Mouse (Mus musculus) cerebellum, postnatal 14 days (tissue): ENCODE measurements around the gene Olfr455.

Source experiments
- DNase-seq, 2 experiments: peaks; one replicate each; pipeline ENCODE4 v3.0.0; 2021; ENCODE audit warnings: mixed read lengths in 2 of 2

The Olfr455 gene

DNA sequence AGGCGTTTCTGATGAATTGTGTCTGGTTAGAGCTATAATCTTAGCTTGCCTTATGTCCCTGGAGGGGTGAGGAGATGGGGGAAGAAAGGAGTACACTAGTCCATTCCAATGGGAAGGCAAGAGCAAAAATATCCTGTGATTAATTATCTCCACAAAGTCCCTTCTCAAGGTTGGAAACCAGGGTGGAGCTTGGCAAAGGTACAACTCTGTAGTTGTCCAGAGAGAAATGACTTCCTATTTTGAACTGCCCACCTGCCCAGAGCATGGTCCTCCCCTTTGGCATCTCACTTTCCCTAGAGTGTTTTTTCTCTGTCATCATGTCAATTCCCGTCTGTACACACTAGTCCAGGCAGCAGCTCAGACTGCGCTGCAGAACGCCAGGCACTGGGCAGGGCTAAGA is at the start of gene Olfr455:
Gene Olfr455 (minus strand): TSS at position 127 of the 400 bp plus-strand sequence.
- DNase-seq: no peak

DNA sequence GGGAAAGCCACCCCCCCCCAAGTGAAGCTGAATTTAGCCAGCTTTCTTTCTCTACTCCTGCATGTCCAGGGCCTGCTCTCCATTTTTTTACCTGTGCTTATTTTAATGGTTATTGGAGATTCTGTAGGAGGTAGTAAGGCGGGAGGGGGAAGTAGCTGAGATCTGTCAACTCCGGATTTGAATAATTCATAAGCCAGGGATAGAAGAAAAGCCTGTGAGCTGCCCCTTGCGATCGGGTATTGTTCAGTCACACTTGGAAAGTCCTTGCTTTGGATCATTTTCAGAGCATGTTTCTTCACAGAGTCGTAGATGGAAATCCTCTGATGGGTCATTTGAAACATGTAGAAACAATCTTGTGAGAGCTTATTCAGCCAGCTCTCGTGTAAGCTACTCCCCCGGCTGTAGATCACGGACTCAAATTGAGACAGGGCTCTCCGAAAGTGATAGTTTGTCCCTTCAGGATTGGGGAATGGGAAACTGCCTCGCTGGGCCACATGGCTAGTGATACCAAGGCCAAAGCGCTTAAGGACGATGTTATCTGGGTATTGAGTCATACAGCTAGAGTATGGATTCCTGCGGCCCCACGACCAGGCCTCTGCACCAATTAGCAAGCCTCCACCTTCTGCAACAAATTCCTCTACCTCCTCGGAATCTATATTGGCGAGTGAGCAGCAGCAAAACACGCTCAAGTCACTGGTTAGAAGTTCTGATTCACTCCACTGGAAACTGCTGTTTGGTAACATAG is 45.9 kb upstream of the Olfr455 start:
- DNase-seq: no peak

DNA sequence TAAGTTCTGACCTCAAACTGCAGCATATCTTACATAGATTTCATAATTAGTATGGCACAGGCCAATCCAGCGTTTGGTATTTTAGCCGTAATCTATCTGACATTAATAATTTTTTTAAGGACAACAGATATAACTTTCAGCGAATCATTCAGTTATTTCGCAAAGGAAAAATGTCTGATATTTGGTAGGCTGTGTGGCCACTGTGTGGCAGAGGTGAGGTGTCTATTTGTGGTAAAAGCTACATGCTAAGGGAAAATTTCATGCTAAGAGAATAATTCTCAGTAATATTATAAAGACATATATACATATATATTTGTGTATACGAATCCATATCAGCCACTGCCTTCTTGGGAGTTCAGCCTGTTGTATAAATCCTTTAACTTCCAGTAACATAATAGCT is 39.2 kb upstream of the Olfr455 start:
- no peak for DNase-seq

DNA sequence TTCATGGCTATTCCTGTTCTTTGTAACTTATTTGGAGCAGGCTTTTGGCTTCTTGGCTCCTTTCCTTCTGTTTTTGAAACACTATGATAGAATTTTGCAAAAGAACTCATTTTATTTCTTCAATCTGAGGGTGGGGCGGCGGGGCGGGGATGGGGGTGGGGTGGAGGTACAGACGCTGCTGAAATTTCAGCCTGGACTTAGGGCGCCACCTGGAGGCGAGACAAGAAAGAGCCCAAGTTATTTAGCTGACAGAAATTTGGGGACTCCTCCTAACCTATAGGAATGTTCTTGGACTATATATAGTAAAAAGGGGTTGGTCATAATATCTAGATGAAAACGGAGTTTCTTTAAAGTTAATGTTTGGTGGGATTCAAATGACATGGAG is 36.1 kb upstream of the Olfr455 start:
- peak; percentile 74 to 81 for DNase-seq

DNA sequence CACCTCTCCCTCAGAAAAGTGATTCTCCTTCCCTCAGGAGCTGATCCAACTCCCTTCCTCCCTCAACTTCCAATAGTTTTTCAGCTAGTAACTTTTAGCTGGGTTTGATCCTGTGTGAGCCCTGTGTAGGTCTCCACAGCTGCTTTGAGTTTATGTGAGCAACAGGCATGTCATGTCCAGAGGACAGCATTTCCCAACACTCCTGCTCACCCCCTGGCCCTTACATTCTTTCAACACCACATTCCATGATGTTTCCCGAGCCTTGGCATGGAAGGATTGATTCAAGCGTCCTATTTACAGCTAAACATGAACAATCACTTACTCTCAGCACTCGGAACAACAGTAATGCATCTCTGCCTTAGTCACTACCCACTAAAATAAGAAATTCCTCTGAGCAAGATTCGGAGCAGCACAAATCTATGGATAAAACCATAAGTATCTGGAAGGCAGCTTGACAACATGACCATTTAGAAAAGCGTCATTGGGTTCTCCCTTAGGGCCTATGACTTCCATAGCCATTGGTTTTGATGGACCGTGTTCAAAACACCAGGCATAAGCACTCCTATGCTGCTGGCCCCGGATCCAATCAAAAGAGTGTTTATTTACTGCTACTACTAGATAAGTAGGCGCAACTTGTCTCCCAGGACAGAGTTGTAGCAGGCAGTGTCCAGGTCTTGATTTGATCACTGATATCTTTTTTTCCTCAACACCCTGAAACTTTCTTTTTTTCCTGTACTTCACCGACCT is 35.5 kb upstream of the Olfr455 start:
- peak in 1 of 2 experiments; percentile 1 for DNase-seq

DNA sequence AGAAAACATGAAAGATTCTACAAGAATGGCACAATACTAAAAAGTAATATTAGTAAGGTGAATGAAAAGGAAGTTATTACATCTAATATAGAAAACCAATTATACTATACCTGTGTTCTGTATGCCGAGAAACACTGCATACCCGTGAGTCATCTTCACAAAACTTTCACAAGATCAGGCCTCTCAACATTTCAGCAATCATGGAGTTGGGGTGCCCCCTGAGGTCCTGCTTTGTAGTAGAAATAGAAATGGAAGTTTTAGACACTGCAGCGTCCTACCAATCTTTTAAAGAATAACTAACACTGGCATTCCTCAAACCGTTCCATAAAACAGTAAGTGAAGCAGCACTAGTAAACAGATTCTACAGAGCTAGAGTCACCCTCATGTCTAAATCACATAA is 31.3 kb upstream of the Olfr455 start:
- DNase-seq: no peak

DNA sequence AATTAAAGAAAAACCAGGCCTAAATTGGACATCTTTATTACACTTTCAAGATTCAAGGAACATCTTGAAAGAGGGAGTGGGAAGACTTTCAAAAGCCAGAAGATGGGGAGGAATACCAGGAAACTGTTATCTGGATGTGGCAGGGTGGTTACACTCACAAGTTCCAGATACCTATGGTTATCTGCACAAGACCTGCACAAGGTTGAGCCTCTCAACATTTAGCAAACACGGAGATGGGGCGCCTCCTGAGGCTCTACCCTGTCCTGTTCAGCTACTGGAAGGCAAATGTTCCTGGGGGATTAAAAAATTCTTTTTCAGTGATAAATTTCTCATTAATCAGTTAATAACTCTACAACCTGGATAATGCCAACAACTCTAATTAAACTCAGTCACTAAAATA is 30.0 kb upstream of the Olfr455 start:
- DNase-seq: no peak

DNA sequence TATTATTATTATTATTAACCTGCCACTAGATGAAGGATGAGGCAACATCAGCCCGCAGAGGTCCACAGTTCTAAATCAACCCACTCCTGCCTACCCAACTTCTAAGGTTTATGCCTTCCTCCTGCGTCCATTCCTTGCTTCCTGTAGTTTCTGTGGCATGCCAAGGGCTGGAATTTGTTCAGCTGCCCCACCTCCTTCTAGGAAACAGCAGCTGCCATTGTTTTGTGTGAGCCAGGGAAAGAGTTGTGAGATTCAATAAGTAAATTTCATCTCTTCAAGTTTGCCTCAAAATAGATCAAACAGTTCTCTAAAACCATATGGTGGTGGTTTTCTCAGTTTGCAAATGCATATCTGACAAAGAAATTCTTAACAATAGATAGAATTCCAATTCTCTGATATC is 20.8 kb upstream of the Olfr455 start:
- no peak for DNase-seq

DNA sequence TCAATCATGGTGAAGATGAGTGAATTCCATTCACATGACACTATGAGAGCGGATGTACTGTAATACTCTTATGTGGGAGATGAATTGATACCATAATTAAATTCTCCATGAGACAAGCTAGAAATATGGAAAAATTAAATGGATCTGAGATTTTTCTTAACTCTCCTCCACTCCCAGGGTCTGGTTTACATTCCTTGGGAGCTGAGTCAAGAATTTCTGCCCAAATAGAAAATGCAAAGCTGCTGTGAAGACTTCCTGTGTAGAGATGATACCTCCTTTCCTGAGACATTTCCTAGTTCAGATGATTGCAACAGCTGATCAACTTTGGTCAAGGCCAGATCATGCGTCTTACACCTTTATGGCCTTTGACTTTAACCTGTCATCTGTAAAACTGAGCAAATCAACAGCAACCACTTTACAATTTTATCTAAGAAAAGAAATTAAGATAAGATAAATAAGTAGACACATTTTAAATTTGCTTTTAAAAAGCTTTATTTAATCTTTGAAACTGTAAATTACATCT is 18.8 kb upstream of the Olfr455 start:
- no peak for DNase-seq

DNA sequence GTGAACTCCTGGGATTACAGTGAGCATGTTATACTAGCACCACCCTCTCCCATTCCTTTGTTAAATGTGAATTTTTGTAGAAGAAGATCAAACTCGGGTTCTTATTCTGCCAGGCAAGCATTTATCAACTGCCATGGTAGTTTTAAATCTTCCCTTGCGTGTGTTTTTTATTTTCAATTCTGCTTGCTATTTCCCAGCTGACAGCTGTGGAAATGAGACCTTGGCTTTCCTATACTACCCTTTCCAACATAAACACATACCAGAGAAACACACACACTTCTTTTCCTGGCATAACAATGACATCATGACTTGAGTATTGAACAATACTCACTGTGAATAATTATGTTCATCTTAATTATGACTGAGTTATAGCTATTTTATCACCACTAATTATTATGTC is 14.9 kb upstream of the Olfr455 start:
- no peak for DNase-seq

DNA sequence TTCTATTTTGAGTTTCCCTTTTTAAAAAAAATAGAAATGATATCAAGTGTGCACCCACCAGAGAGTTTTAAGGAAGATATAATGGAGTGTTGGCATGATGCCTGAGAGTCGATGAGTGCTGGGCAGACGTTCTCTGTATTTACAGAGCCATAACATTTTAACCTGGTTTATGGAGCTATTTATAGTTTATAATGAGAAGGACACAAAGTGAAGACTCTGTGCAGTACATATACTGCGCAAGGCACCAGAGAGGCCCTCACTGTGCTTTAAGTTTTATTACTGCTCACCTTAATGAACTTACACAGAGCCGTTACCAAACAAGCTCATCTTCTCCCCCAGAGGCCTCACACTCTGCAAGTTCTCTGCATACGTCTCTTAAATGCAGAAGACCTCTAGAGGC is 13.5 kb upstream of the Olfr455 start:
- DNase-seq: no peak

DNA sequence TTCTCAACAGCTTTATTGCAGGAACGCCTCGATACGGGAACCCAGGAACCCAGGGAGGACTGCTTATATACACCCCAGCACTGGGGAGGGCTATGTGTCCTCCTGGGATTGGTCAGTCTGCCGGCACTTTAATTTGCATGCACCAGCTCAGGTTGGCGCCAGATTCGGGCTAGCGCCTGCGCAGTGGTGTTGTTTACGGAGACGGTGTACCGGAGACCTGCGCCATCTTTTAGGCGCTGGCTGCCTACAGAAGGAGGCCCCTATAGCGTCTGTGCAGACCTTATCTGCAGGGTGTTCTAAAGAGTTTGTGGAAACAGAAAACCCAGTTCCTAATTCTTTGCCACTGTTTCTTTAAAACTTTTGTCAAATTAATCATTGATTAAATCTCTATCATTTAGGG is 11.3 kb upstream of the Olfr455 start:
- no peak for DNase-seq

DNA sequence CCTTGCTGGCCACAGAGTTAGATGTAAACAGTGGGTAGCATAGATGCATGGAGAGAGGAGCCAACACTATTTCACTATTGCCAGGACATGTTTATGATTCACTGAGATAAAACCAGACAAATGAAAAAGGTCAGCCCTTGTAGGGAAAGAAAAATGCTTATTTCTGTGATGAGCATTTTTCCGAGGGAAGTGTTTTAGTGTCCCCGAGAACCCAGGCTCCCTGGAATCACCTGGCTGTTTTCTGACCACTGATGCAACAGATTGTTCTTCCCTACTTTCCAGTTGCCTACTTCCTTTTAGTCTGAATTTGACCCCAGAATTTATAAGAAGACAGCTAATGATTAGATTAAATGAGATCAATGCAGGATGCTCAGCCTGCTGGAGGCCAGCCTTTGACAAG is 1.2 kb downstream of the Olfr455 start:
- no peak for DNase-seq

DNA sequence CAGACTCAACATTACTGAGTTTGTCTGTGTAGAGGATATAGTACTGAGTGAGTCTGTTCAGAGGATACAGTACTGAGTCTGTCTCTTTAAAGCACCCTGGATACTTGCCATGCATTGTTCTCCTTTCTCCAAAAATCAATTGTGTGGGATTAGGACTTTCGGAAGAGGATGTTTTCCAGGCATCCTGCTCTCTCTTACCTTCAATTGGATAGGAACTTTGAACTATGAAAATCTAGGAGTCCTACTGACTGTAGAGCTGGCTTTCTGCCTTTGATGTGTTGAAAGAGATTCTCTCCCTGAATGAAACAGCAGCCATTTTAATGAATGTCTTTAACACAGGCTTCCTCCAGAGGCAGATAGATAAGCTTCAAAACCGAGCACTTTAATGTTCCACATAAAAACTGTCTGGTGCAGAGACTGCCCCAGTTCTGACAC is 1.9 kb downstream of the Olfr455 start:
- no peak for DNase-seq

DNA sequence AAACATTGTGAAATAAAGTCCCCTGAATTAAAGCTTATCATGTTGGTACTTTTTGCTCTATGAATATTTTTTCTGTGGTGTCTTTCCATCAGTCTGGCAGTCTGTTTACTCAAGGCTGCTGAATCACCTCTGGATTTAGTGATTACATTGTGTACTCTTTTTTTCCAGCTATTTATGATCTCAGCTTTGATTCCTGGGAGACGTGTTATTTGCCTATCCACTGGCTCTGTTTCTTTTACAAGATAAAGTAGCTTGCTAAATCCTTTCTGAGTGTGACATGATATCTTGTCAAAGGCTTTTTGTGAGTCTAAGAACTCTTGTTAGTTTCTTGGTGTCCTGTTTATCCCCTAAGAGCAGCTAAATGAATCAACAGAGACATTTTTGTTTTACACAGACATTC is 2.5 kb downstream of the Olfr455 start:
- no peak for DNase-seq

DNA sequence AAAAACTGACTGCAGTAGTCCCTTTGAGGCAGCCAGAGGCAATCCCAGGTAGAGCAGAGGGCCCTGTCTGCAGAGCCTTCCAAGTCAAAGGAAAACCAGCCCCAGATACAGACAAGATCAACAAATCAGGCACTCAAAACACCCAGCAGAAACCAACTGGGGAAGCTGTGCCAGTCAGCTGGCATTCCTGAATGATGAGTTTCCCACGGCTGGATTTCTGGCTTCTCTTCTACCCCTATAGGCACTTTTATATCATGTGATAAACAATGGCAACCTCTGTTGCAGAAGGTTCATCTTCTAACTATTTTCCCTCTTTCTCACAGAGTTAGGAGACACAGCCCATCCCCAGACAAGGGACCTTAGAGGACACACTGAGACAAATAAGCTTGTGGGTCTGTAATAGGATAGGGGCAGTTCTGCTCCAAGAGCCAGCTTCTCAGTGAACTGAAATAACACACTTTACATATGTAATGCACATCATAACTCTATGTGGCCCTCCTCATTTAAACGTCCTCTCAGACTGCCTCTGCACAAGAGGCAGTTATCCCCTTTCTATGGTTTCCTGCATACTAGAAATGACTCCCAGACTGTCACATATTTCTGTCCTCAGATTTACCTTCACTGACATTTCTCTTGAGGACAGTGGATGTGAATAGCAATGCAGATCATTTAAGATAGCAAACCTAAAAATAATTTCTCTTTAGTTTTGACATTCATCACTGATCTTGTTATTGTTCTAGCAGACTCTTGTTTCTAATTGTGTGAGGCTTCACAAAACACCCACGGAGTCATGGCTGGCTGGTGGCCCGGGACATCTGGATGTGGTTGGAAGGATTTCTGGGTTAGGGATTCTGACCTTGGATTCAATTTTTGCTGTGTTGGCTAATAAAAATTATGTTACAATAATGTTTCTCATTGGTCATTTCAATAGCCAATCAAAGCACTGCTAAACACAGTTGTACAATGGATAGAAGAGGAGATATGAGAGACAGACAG is 5.1 kb downstream of the Olfr455 start:
- DNase-seq: no peak

DNA sequence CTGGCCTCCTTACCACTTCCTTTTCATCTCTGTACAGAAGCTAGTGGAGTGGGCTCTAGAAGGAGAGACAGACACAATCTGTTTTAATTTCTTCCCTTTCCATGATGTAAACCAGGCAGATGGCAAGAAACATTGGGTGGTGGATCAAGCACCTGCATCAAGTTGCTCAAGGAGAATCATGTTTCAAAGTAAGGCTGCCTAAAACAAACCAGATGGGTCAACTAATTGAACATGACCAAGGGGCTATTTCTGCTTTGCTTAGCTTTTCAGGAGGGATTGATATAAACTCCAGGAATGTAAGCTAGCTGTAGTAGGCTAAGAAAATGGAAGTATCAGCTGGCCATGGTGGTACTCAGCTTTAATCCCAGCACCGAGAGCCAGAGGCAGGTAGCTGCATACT is 6.7 kb downstream of the Olfr455 start:
- no peak for DNase-seq

DNA sequence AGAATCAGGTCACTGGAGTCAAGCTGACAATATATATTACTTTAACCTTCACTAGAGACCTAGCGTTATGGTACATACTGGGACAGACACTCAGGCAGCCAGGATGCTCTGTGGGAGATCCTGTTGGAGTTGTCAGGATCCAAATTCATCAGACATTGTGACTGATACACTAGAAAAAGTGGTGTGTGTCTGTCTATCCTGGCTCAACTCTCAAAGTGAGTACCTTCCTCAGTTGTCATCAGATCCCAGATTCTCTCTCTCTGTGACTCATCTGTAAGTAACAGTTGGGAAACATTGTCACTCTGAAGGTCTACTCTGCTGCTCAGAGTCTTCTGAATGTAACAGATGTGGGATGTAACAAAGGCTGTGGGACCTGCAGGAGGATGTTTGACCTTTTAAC is 7.7 kb downstream of the Olfr455 start:
- no peak for DNase-seq

DNA sequence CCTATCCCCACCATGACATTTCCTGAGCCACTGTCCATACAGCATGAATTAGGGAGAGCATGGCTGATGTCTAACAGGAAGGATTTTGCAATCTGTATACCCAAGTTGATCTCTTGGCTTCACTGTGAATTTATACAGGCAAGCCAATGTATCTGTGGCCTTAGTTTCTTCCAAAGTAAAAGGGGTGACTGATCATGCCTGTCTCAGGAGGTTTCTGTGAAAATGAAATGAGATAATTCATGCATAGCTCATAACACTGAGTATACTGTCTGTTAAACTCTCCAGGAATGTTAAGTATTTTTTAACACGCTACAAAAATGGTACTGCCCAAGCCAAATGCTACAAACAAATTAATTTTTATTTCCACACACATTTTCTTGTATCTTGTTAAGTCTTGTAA is 33.9 kb downstream of the Olfr455 start:
- DNase-seq: no peak

DNA sequence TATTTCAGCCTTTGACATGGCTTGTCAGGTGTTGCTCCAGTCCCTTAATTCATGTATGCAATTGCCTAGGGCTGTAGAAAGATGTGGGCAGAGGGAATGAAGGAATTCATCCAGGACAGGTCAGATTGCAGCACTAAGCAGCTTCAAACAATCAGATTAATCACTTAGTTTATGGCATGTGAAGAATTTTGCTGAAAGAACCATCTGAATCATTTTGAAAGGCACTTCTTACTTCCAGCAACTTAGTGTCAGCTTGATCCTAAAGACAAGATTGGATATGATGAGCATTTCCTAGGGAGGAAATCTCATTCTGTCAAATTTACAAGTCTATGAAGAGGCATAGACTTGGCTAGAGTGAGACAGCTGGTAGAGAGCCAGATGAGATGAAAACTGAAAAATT is 38.1 kb downstream of the Olfr455 start:
- no peak for DNase-seq

DNA sequence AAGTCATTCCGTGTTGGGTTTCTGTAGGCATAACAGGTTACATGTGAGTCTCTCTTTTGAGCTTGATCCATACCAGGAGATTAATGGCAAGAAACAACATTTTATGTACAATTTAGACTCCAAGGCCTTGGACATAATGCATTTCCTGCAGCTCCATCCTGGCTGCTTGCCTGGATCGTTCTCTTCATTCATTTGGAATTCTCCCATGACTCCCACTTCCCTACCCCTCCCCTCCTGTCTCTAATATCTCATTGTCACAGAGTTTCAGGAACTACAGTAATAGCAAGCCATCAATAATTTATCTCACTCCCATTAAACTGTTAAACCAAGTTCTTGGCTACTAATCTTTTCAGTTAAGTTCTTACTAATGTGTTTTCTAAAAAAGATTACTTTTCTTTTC is 43.9 kb downstream of the Olfr455 start:
- DNase-seq: no peak

DNA sequence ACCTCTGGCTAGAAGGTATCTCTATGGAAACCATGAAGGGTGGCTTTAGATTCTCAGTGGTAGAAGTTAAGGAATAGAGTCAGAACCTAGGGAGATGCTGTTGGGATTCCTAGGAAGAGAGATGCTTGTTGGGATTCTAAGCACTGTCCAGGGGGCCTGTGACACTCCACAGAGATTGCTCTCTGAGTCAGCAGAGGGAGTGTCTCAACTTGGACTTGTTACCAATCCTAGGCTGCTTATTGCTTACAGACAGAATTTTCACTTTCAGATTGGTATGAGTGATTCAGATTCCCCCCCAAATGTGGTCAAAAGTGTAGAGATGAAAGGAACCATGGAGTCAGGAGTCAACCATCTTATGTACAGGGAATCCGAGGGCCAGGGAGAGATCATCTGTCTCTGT is 57.7 kb downstream of the Olfr455 start:
- DNase-seq: no peak

DNA sequence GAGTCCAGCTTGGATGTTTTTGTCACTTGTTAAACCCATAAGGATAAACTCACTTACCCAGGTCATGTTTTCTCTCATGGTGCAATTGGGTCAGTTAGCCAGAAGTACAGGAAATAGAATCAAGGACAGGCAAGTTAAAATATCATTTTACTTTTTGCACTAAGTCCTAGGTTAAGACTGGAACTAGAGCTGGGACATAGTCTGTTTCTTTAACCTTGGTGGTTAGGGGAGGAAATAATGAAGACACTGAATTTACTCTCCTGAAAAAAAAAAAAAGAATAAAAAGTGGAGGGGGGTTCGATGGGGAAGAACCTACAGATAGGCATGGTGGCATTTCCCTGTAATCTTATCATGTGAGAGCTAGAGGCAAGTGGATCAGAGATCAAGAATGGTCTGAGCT is 60.3 kb downstream of the Olfr455 start, which contains the start of gene Olfr456:
Gene Olfr456 (minus strand): TSS at position 101 of the 400 bp plus-strand sequence.
- no peak for DNase-seq
